8 mouse cellular contexts compared by ENCODE assay signal in the genomic region with DNA sequence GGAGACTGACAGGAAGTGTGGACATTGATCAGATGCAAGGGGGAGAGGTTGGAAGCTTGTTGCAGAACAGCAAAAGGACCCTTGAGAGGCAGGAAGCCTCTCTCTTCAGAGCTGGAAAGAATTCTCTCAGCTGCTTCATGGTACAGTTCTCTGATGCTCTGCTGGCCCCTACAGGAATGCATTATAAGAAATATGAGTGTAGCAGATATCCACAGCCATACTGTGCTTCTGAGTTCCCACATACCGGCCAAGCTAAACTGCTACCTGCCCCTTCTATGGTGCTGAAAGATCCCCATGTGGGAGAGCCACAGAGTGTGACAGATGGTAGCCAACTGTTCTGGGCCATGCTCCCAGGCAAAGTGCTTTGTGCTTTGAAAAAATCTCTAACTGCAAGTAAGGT.
A peak's percentile ranks its signal among the peaks of the same experiment; 100 is the strongest.
DNase-seq lines count a peak whose midpoint lies in the region; ATAC-seq and TF ChIP-seq lines count a peak whose summit lies in the region.

No protein-coding gene starts in this region.

- H3K4me3 ChIP-seq in liver, embryonic 11.5 days (ENCODE audit: low read depth, low read length): no peak overlapping the region
- no peak overlapping the region for H3K4me3 ChIP-seq in heart, embryonic 14.5 days (ENCODE audit: control insufficient read depth in 1 of 2, insufficient read depth in 1 of 2, low read depth in 1 of 2, low read length in 2 of 2)
- H3K4me3 ChIP-seq in midbrain, postnatal 0 days (ENCODE audit: low read depth, low read length): no peak overlapping the region

- DNase-seq in liver, embryonic 11.5 days (ENCODE audit: low spot score): no peak
- no peak for DNase-seq in liver
- peak; percentile 82 for DNase-seq in cerebellum, adult 11 months
- DNase-seq in layer of hippocampus, postnatal 10 days (ENCODE audit: low spot score in 2 of 2): peak; percentile 37 to 51
- DNase-seq in midbrain, postnatal 0 days (ENCODE audit: low spot score): peak; percentile 77
- DNase-seq in spleen, postnatal 10 days (ENCODE audit: low spot score in 2 of 2): no peak
- DNase-seq in B cell, adult 2 months: no peak

- 0 out of 2 replicates have a peak, but pooled peaks have one; percentile 27 for ATAC-seq in liver, embryonic 11.5 days (replicated peaks; ENCODE audit: low FRiP score)
- peak; percentile 51; the same call in 1 of the 2 replicates for ATAC-seq in heart, embryonic 14.5 days (ENCODE audit: insufficient number of reproducible peaks, insufficient read depth, low FRiP score, low read depth)
- 0 out of 2 replicates have a peak, but pooled peaks have one; percentile 57 for ATAC-seq in midbrain, postnatal 0 days (ENCODE audit: low FRiP score)

- peaks cover 10% of the 10 kb centered on the region for H3K4me1 ChIP-seq in liver, embryonic 11.5 days (replicated peaks; ENCODE audit: control insufficient read depth, insufficient read depth, low read length)
- peaks cover 15 to 18% of the 10 kb centered on the region in 2 experiments for H3K4me1 ChIP-seq in heart, embryonic 14.5 days (ENCODE audit: control insufficient read depth in 2 of 2, insufficient read depth in 2 of 2, low read length in 2 of 2)
- no peaks in the 10 kb centered on the region for H3K4me1 ChIP-seq in midbrain, postnatal 0 days (ENCODE audit: insufficient read depth, low read length)

- TF ChIP-seq CTCF in midbrain, postnatal 0 days (IDR thresholded peaks at IDR 0.05): peak; percentile 63

- no peak overlapping the region for H3K27ac ChIP-seq in liver, embryonic 11.5 days (ENCODE audit: low read depth, low read length)
- H3K27ac ChIP-seq in heart, embryonic 14.5 days (replicated peaks in 1 of 2; ENCODE audit: control insufficient read depth in 1 of 2, insufficient read depth in 1 of 2, low read depth in 2 of 2, low read length in 2 of 2): no peak overlapping the region
- no peak overlapping the region for H3K27ac ChIP-seq in midbrain, postnatal 0 days (ENCODE audit: low read depth, low read length)

- no peaks in the 10 kb centered on the region for H3K27me3 ChIP-seq in liver, embryonic 11.5 days (replicated peaks; ENCODE audit: control insufficient read depth, insufficient read depth, low read length)
- no peaks in the 10 kb centered on the region for H3K27me3 ChIP-seq in heart, embryonic 14.5 days (ENCODE audit: control insufficient read depth, insufficient read depth, low read length)
- H3K27me3 ChIP-seq in midbrain, postnatal 0 days (ENCODE audit: insufficient read depth, low read length): no peaks in the 10 kb centered on the region; the same call in 1 of the 2 replicates

- no peak overlapping the region for H3K4me2 ChIP-seq in liver, embryonic 11.5 days
- no peak overlapping the region for H3K4me2 ChIP-seq in heart, embryonic 14.5 days (ENCODE audit: low read length)
- no peak overlapping the region for H3K4me2 ChIP-seq in midbrain, postnatal 0 days (ENCODE audit: low read depth, low read length, poor library complexity, severe bottlenecking)

- H3K9ac ChIP-seq in liver, embryonic 11.5 days (ENCODE audit: low read depth, low read length): no peak overlapping the region
- H3K9ac ChIP-seq in heart, embryonic 14.5 days (ENCODE audit: low read length): no peak overlapping the region; the same call in 1 of the 2 replicates
- H3K9ac ChIP-seq in midbrain, postnatal 0 days (replicated peaks; ENCODE audit: low read length, poor library complexity, severe bottlenecking): no peak overlapping the region

- H3K36me3 ChIP-seq in liver, embryonic 11.5 days (ENCODE audit: control insufficient read depth, insufficient read depth, low read length): no peaks in the 10 kb centered on the region
- H3K36me3 ChIP-seq in heart, embryonic 14.5 days (ENCODE audit: control insufficient read depth, insufficient read depth, low read length): no peaks in the 10 kb centered on the region
- H3K36me3 ChIP-seq in midbrain, postnatal 0 days (ENCODE audit: insufficient read depth, low read length): no peaks in the 10 kb centered on the region

- H3K9me3 ChIP-seq in liver, embryonic 11.5 days (ENCODE audit: control insufficient read depth, low read length): no peaks in the 10 kb centered on the region
- H3K9me3 ChIP-seq in heart, embryonic 14.5 days (ENCODE audit: control insufficient read depth, low read length): no peaks in the 10 kb centered on the region
- H3K9me3 ChIP-seq in midbrain, postnatal 0 days (ENCODE audit: low read length): no peaks in the 10 kb centered on the region

- 45% methylated on average over 1 of the region's 1 CpGs for WGBS in liver, embryonic 11.5 days
- WGBS in heart, embryonic 14.5 days: 0% methylated on average over 1 of the region's 1 CpGs
- 48% methylated on average over 1 of the region's 1 CpGs for whole genome bisulfite sequencing in midbrain, postnatal 0 days

Comparison
In these comparisons a context has a peak if more than half of its experiments do, and no peak if none do; other contexts are left out.
1. DNase-seq: peak in cerebellum, adult 11 months (single experiment), layer of hippocampus, postnatal 10 days (2 of 2) and midbrain, postnatal 0 days (single experiment); none in liver, embryonic 11.5 days (single experiment), liver (single experiment), spleen, postnatal 10 days (0 of 2) and B cell, adult 2 months (0 of 2).
2. Peak in every context shown above with its lines, with median percentiles within 50 percentile points of each other: ATAC-seq.